Mouse (Mus musculus) mouse trophoblast stem cell (cell line): ENCODE results near the gene Dnajc28.
"Not testable (repeated sequence)": the region's sequence is repeated elsewhere in the genome, so short reads cannot be mapped to it uniquely, and the experiment has no call there.

Experiments
- in situ Hi-C, 2 experiments: fragments of 300-500 bp; cut with MseI, MboI; formaldehyde crosslinking; loops; 2 replicates in 1 of 2; 3 replicates in 1 of 2; pipeline ENCODE4 v1.15.1; 2025

The Dnajc28 gene

DNA sequence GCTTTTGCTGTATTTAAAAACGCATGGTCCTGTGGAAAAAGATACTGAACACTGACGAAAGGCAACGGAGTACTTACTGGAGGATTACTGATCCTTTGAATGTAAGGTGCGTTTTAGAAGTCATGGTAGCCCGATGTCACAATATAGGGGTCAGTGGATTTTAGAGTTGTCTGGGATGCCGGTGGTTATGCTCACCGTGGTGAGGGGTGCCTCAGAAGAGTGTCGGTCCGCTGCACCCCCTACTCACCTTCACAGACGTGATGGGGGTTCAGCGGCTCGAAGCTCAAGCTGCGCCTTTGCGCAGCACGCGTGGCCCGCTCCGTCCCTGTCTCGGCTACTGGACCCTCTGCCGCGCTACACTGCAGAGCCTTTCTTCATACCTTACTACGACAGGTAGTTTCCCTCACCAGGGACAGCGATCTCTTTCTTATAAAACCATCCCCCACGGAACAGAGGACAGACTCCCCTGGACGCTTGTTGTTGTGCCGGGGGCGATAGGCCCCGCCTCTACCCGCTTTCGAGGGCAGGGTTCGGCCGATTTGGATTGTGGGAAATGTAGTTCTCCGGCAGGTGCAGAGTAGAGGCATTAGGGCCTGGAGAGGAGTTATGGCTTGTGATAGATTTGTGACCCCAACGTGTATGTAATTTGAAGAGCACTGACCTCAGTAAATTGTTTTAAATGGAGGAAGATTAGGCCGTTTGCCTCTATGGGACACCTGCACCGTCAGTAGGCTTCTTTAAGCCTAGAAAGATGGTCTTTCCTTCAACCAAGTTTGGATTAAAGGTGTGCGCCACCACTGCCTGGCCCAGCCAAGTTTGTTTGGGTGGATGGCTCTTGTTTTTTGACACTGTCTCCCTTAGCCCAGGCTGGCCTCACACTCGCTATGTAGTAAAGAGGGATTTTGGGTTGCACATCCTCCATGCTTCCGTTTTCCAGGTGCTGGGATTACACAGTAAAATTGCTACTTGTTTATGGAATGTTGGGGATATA is at the start of gene Dnajc28:
Gene Dnajc28 (minus strand): TSS at position 516 of the 991 bp plus-strand sequence.
- in situ Hi-C loops = no loop called here

DNA sequence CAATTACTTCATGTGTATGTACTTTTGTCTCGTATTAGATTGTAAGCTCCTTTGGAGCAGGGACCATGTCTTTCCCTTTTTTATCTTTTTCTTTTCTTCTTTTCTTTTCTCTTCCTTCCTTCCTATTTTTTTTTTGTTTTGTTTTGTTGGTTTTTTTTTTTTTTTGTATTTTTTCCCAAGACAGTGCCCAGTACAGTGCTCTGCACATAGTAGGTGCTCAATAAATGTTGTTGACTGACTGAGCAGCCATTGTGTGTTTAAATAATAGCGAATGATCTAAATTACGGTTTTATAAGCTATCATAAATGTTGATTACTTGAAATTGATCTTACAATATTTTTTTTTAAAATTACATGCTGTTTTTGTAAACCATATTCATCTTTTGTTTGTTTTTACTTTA is 45.0 kb upstream of the Dnajc28 start:
- in situ Hi-C loops = no loop called here

DNA sequence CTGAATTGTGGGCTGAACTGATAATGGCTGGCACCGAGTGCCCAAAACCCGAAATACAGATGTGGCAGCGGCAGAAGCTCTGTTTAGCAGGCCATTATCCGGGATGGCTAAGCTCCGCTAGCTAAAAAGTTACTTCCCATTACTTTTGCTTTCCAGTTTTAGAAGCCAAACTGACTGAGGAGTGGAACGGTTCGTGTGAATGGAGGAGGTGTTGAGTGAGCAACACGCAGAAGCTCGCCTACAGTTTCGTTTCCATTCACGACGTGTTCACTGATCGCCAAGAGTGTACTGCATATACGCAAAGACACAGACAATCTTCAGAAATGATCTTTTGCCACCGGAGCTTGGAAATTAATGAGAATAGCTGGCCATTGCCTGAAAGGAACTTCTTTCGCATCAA is 43.5 kb upstream of the Dnajc28 start:
- in situ Hi-C loops = no loop called here

DNA sequence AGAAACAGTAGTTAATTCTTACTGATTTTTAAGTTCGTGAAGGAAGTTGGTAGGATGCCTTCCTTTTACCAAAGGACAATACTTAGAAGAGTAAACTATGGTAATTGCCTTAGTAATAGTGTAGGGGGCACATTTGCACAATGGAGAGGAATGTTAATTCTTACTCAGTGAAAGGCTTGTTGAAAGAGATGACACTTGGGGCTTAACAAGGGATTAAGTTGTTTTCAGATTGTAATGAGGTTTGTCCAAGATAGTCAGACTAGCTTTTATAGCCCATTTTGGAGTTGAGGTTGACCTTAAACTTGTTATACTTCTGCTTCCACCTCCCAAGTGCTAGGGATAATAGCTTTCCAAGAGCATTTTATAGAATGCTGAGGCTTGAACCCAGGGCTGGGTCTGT is 42.6 kb upstream of the Dnajc28 start:
- in situ Hi-C loops = no loop called here

DNA sequence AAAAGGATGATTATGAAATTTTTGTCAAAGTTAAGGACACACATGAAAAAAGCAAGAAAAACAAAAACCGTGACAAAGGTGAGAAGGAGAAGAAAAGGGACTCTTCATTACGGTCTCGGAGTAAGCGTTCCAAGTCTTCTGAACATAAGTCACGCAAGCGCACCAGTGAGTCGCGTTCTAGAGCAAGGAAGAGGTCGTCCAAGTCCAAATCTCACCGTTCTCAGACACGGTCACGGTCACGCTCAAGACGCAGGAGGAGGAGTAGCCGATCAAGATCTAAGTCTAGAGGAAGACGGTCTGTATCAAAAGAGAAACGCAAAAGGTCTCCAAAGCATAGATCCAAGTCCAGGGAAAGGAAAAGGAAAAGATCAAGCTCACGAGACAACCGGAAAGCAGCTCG is 41.0 kb upstream of the Dnajc28 start:
- in situ Hi-C loops = no loop called here

DNA sequence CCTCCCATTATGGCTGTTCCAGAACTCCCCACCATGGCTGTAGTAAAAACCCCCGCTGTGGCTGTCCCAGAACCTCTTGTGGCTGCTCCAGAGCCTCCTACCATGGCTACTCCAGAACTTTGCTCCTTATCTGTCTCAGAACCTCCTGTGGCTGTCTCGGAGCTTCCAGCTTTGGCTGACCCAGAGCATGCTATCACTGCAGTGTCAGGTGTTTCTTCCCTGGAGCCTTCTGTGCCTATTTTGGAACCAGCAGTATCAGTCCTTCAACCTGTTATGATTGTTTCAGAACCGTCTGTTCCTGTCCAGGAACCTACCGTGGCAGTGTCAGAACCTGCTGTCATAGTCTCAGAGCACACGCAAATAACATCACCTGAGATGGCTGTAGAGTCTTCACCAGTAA is 39.6 kb upstream of the Dnajc28 start:
- in situ Hi-C loops = no loop called here

DNA sequence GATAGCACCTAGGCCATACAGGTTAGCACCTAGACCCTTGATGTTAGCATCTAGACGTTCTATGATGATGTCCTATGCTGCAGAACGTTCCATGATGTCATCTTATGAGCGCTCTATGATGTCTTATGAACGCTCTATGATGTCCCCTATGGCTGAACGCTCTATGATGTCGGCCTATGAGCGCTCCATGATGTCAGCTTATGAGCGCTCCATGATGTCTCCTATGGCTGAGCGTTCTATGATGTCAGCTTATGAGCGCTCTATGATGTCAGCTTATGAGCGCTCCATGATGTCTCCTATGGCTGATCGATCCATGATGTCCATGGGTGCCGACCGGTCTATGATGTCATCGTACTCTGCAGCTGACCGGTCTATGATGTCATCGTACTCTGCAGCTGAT is 38.5 kb upstream of the Dnajc28 start:
- in situ Hi-C loops = no loop called here

DNA sequence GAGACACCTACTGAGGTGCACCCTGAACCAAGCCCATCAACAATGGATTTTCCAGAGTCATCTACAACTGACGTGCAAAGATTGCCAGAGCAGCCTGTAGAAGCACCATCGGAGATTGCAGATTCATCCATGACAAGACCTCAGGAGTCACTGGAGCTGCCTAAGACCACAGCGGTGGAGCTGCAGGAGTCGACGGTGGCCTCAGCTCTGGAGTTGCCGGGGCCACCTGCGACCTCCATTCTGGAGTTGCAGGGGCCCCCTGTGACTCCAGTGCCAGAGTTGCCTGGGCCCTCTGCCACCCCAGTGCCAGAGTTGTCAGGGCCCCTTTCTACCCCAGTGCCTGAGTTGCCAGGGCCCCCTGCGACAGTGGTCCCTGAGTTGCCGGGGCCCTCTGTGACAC is 36.5 kb upstream of the Dnajc28 start:
- in situ Hi-C loops = no loop called here

DNA sequence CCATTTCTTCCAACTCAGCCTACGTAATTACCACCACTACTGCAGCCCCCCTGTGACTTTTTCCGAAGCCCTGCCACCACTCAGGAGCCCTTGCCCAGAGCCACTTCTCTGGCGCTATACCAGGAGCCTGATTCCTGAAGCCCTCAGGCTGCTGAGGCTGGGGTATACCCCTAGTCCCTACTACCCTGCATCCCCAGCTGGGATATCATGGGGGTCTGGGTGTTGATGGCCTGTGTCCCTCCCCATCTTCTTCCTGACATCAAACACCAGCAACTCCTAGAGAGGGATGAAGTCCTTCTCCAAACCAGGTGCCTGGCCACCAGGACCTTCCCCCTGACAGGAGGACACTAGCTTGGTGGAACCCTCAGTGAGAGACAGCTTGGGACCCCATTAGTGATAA is 33.4 kb upstream of the Dnajc28 start:
- in situ Hi-C loops = no loop called here

DNA sequence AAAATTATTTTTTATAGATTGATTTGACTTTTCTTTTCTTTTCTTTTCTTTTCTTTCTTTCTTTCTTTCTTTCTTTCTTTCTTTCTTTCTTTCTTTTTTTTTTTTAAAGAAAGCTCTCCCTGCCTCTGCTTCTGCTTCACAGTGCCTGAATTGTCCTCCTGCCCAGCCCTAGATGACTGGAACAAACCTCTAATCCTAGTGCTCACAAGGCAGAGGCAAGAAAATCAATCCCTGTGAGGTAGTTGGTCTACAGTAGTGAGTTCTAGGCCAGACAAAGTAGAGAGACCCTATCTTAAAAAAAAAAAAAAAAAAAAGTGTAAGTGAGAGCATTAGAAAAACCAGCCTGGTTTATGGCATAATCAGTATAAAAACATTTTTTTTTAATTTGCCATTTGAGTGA is 31.0 kb upstream of the Dnajc28 start:
- in situ Hi-C loops = no loop called here

DNA sequence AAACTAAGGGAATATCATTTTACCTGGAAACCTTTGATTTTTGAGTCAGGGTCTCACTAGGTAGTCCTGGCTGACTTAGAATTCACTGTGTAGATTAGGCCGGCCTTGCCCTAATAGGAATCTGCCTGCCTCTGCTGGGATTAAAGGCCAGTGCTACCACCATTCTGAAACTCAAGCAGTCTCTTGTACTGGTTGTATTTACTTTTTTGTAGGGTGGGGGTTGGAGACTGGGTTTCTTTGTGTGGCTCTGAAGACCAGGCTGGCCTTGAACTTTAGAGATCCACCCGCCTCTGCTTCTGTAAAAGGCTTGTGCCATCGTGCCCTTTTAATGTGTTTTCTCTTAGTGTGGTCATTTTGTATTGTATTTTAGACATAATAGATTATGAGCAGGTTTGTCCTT is 30.4 kb upstream of the Dnajc28 start:
- in situ Hi-C loops = no loop called here

DNA sequence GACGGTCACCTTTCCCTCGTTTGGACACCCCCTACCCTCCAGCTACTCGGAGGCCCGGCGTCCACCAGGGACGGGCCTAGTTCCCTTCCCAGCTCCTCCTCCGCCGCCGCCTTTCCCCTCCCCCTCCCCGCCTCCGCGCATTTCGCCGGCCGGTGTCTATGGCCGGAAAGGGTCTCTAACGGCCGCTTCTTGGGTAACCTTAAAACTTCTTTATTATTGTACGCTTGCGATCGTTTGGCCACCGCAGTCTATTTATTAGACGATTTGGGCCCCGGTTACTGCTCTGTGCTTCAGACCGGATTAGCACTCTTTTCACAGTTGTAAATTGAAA is 29.4 kb upstream of the Dnajc28 start:
- in situ Hi-C loops = no loop called here

DNA sequence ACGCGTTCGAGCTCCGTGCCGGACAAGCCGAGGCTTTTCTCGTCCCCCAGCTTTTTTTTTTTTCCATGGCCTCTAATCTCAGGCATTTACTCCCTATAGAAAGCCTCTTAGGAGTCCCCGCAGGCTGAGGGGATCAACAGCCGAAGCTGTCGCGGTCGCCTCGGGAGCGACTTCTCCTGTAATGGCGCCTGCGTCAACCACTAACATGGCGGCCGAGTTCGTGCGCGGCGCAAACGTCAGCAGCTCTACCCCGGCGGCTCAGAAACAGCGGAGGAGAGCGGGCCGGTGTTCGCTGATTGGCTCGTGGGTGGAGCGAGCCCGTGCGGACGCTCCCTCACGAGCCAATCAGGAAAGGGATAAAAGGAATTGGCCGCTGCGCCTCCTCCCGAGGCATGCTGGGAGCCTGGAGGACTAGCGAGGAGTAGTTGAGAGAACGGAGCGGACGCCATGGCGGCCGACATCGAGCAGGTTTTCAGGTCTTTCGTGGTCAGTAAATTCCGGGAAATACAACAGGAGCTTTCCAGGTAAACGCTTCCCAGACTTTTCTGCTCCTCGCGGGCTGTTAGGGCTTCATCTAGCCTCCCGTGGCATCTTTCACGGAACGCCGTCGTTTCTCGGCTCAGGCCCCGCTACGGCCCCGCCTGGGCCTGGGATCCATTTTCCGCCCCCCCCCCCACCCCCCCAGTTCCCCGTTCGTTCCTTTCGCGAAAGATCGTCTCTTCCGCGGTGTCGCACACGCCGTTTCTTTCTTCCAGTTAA is 28.8 kb upstream of the Dnajc28 start, which contains the start of gene Son:
Gene Son (plus strand): TSS at position 46 of the 759 bp plus-strand sequence.
- in situ Hi-C loops = no loop called here

DNA sequence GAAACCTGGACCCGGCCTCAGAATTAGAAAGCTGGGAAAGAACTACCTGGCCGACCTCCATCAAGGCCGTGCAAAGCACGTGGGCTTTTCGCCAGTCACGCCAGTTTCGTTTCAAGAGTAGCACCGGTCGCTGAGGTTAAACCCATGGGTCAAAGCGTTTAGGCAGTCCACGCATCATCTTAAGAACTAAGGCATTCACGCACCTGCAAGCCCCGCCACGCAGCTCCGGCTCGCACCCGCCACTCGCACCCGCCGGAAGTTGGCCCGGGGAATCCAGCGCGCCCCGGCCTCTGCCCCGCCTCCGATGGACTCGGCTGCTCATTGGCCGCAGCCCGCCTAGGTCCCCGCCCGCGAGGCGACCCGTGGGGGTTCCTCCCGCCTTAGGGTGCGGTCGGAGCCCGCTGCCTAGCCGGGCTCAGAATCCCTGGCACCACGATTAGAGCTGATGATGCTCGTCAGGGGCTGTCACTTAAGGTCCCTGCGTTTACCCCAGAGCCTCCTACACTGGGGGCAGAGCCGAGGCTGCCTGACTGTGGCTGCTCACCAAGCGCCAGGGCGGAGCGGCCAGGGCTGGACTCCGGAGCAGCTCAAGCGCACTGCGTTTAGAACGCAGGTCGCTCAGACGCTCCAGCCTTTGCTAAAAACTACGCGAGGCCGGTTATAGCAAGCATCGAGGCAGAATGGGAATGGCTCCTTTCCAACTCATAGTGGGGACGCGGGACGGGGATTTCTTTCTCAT is 28.0 kb upstream of the Dnajc28 start, which contains the start of gene Gart:
Gene Gart (minus strand): TSS at position 272 of the 739 bp plus-strand sequence.
- in situ Hi-C loops = no loop called here

DNA sequence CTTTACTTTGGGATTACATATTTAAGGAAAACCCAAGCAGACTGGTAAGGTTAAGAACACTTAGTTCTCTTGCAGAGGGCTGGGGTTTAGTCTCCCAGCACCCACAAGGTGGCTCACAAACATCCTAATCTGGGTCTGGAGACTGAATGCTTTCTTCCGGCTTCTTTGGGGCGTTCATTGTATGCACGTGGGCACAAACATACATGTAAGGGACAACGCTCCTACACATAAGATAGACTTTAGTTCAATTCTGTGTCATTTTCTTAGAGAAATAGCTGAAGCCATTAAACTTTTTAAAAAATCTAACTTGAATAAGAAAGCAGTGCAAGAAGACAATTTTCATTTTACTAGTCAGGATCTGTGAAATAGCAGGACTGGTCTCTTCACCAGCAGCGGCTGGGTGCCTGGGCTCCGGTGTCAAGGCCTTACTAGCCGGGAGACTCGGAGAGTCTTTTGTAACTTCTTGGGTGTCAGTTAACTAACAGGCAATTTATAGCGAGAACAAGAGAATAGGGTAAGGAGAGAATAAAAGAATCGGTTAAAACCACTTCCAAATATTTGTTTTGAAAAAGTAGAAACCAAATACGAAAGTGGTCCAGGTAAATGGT is 27.3 kb upstream of the Dnajc28 start:
- in situ Hi-C loops = no loop called here

DNA sequence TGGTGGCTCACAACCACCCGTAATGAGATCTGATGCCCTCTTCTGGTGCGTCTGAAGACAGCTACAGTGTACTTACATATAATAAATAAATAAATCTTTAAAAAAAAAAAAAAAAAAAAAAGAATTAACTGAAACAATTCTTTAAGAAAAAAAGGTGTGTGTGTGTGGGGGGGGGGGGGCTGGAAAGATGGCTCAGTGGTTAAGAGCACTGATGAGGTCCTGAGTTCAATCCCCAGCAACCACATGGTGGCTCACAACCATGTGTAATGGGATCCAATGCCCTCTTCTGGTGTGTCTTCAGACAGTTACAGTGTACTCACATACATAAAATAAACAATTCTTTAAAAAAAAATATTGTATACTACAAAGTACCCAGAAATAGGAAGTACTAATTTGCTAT is 26.6 kb upstream of the Dnajc28 start:
- in situ Hi-C loops = not testable (repeated sequence)

DNA sequence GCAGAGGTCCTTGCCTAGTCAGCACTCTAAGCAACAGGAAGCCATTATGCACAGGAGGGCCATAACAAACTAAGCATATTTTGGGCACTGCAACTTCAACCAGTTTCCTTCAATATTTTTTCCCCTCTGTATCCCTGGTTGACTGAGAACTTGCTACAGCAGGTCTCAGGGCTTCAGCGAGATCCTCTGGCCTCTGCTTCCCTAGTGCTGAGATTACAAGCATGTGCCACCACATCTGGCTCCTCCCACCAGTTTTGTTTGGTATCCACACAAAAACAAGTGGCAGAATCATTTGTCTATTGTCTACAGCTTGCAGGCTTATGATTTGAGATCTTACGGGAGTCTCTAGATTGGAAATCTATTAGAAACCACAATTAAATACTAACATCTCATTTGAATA is 26.1 kb upstream of the Dnajc28 start:
- in situ Hi-C loops = no loop called here

DNA sequence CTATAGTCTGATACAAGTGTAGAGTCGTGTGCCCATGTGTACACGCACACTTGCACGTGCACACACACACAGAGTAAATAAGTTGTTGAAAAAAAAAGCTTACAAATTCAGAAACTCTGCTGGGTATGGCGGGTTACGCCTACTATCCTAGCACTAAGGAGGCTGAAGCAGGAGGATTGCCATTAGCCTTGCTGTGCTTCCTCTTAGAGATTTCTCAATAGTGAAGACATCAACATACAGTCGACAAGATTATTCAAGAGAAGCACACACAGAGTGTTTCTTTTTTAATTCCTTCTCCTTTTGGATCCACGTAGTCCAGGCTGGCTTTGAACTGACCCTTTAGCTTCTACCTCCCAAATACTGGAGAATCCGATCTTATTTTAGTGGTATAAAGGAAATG is 21.3 kb upstream of the Dnajc28 start:
- in situ Hi-C loops = no loop called here

DNA sequence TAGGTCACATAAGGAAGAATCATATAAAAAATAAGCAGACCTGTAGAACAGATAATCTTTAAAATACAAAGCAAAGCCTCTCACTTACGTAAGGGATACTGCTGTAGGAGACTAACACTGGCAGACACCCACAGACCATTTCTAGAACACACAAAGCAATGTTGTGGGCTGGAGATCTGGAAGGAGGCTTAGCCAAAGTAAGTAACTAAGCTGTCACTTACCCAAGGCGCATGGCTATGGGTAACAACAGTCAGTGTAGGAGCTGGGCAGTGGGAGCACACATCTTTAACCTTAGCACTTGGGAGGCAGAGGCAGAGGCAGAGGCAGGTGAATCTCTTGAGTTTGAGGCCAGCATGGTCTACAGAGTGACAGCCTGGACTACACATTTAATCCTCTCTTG is 20.8 kb upstream of the Dnajc28 start:
- in situ Hi-C loops = no loop called here

DNA sequence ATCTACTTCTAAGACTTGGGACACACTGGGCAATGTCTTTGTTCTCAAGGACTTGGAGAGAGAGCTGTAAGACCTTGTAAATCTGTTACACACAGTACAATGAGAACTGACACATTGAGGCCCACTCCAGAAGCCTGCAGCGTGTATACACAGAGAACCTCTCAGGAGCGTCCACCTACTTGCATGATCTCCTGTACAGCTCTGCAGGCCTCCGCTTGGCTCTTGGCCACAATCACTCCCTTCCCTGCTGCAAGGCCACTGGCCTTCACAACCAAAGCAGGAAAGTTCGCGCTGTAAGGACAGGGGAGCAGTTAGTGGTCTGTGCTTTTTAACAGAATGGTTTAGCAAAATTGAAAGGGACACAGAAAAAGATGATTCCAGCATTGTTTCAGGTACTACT is 20.3 kb upstream of the Dnajc28 start:
- in situ Hi-C loops = no loop called here

DNA sequence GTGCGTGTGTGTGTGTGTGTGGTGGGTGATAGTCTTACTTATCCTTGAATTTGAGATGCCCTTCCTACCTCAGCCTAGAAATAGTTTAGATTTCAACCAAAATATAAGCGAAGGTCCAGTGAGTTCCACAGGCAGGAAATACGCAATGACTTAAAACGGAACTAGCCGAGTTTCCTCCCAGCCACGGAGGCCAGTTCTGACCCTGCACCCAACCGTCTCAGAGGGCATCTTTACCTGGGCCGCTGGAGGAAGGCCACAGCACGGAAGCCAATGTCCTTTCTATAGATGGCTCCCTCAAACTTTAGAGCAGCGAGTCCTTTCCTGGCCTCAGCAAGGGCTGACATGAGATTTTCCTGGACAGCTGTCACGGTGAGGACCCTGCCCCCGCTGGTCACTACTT is 14.8 kb upstream of the Dnajc28 start:
- in situ Hi-C loops = no loop called here

DNA sequence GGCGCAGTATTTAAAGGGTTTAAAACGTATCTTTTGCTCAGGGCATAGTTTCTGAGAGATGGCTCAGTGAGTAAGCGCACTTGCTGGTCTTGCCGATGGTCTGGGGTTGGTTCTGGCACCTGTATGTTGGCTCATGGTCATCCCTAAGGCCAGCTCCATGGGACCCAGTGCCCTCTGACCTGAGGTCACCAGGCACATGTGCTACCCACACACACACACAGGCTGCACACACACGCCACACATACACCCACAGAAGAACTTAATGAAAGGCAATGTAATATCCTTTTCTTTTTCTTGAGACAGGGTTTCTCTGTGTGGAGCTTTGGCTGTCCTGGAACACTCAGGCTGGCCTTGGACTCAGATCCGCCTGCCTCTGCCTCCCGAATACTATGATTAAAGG is 14.1 kb upstream of the Dnajc28 start:
- in situ Hi-C loops = no loop called here
